Mouse (Mus musculus): ENCODE results near the gene Mfsd11. TPM values are rescaled to one million over a fixed set of nuclear protein-coding genes. Genes with fewer than 3 reads are reported as not detected.

The Mfsd11 gene
- polyA plus RNA-seq, 1 experiment from 2014 or later = 21.4 TPM

GRCm38 (mm10) chr11:116849587-116849986, 2.7 kb upstream of the Mfsd11 start:
- Histone ChIP-seq H3K9ac (ENCODE audit: low read depth, low read length) (no peak overlapping the region), H3K9me3 (ENCODE audit: control insufficient read depth, low read length) (no peaks in the 10 kb centered on the region), H3K36me3 (ENCODE audit: control insufficient read depth, insufficient read depth, low read length) (peaks cover 21% of the 10 kb centered on the region), H3K4me3 (ENCODE audit: low read depth, low read length) (0 out of 2 replicates have a peak overlapping the region, but pooled peaks have one; percentile 17), H3K27ac (ENCODE audit: low read depth, low read length) (no peak overlapping the region), H3K4me2 (peak overlapping the region; percentile 41), H3K4me1 (replicated peaks; ENCODE audit: control insufficient read depth, insufficient read depth, low read length) (peaks cover 15% of the 10 kb centered on the region), H3K27me3 (replicated peaks; ENCODE audit: control insufficient read depth, insufficient read depth, low read length) (no peaks in the 10 kb centered on the region)
- no peak for ATAC-seq (replicated peaks; ENCODE audit: low FRiP score)
- no peak for DNase-seq (ENCODE audit: low spot score)

- 41% methylated on average over 4 of the region's 4 CpGs for WGBS
- H3K27ac ChIP-seq (ENCODE audit: low read depth, low read length) = no peak overlapping the region
Measured at GRCm38 (mm10) chr11:116850085-116850484, 2.2 kb upstream of the Mfsd11 start.

DNA sequence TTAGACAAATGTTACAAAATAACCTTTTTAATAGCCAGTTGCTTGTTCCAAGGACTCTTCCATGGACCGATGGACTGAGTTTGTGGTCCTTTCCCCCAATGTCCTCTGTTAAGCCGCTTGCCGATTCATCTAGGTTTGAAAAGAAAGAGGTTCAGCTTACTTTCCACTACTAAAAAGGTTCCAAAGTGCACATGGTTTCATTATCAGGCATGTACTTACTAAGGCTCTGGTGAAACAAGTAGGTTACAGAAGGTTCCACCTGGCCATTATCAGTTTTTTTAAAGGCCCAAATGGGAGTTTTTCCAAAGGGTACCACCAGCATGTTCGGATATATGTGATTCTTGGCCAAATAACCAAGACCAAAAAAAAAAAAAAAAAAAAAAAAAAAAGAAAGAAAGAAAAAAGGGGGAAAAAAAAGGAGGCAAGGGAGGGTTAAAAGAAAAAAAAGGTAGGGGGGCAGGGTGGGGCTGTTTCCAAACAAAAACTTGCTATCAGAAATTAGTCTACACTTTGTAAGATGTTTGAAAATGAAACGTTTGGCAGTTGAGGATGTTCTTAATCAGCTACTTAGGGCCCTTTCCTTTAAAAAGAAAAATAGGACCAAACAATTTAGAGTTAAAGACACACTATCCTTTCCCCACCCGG, 1.3 kb upstream of the Mfsd11 start:
- peaks cover 17% of the 10 kb centered on the region for H3K4me1 ChIP-seq (replicated peaks; ENCODE audit: control insufficient read depth, insufficient read depth, low read length)
- no peak for ATAC-seq (replicated peaks; ENCODE audit: low FRiP score)
- H3K27me3 ChIP-seq (replicated peaks; ENCODE audit: control insufficient read depth, insufficient read depth, low read length) = no peaks in the 10 kb centered on the region
- WGBS = 27% methylated on average over 6 of the region's 6 CpGs
- peaks cover 18% of the 10 kb centered on the region for H3K36me3 ChIP-seq (ENCODE audit: control insufficient read depth, insufficient read depth, low read length)
- peak overlapping the region; percentile 100 for H3K9ac ChIP-seq (ENCODE audit: low read depth, low read length)
- peak overlapping the region; percentile 100 for H3K4me3 ChIP-seq (ENCODE audit: low read depth, low read length)
- H3K9me3 ChIP-seq (ENCODE audit: control insufficient read depth, low read length) = no peaks in the 10 kb centered on the region
- H3K27ac ChIP-seq (ENCODE audit: low read depth, low read length) = peak overlapping the region; percentile 100
- no peak for DNase-seq (ENCODE audit: low spot score)
- H3K4me2 ChIP-seq = peak overlapping the region; percentile 88

More at GRCm38 (mm10) chr11:116850085-116850484, 2.2 kb upstream of the Mfsd11 start:
- Histone ChIP-seq H3K27me3 (replicated peaks; ENCODE audit: control insufficient read depth, insufficient read depth, low read length) (no peaks in the 10 kb centered on the region), H3K4me3 (ENCODE audit: low read depth, low read length) (peak overlapping the region; percentile 100), H3K4me2 (peak overlapping the region; percentile 88), H3K4me1 (replicated peaks; ENCODE audit: control insufficient read depth, insufficient read depth, low read length) (peaks cover 17% of the 10 kb centered on the region), H3K36me3 (ENCODE audit: control insufficient read depth, insufficient read depth, low read length) (peaks cover 21% of the 10 kb centered on the region), H3K9ac (ENCODE audit: low read depth, low read length) (peak overlapping the region; percentile 51; the same call in 1 of the 2 replicates), H3K9me3 (ENCODE audit: control insufficient read depth, low read length) (no peaks in the 10 kb centered on the region)
- no peak for DNase-seq (ENCODE audit: low spot score)
- no peak for ATAC-seq (replicated peaks; ENCODE audit: low FRiP score)

DNA sequence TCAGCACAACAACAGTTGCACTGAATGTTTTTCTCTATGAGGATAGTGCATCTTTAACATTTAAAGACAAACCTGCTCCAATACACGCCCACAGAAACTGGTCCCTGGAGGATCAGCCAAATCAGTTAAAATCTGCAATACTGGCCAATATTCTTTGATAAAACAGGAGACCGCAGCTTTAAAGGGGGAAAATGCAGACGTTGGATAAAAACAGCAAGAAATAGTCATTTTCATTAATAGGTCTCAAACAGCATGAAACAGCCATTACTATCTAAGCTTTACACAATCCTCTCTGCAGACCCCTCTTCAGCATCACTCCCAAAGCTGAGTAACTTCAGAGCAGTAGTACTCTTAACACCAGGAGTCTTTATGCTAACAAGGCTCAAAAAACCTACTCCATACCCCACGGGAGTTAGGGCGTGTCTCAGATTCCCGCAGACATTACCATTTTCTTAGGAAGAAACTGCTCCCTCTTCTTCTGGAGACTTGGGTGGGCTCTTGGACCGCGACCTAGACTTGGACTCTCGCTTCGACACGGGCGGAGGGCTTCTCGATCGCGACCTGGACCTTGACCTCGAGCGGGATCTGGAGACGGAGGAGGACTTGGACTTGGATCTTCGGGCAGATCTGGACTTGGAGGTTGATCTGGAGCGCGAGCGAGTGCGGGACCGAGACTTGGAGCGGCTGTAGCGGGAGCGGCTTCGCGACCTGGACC, 507 bp upstream of the Mfsd11 start:
- H3K9ac ChIP-seq (ENCODE audit: low read depth, low read length) = peak overlapping the region; percentile 100
- no peaks in the 10 kb centered on the region for H3K27me3 ChIP-seq (replicated peaks; ENCODE audit: control insufficient read depth, insufficient read depth, low read length)
- H3K9me3 ChIP-seq (ENCODE audit: control insufficient read depth, low read length) = no peaks in the 10 kb centered on the region
- no peak for ATAC-seq (replicated peaks; ENCODE audit: low FRiP score)
- peak overlapping the region; percentile 88 for H3K4me2 ChIP-seq
- H3K4me3 ChIP-seq (ENCODE audit: low read depth, low read length) = peak overlapping the region; percentile 100
- under 1% methylated on average over 29 of the region's 29 CpGs for WGBS
- DNase-seq (ENCODE audit: low spot score) = no peak
- H3K4me1 ChIP-seq (replicated peaks; ENCODE audit: control insufficient read depth, insufficient read depth, low read length) = peaks cover 17% of the 10 kb centered on the region
- peak overlapping the region; percentile 100 for H3K27ac ChIP-seq (ENCODE audit: low read depth, low read length)
- peaks cover 18% of the 10 kb centered on the region for H3K36me3 ChIP-seq (ENCODE audit: control insufficient read depth, insufficient read depth, low read length)

GRCm38 (mm10) chr11:116852891-116853511, 761 bp downstream of the Mfsd11 start, which contains the start of gene Srsf2:
TSS of gene Srsf2 (minus strand) at chr11:116853094.
- peak; percentile 98 for DNase-seq (ENCODE audit: low spot score)
- under 1% methylated on average over 74 of the region's 74 CpGs for WGBS

GRCm38 (mm10) chr11:116853512-116853928, 1.3 kb downstream of the Mfsd11 start:
- H3K27ac ChIP-seq (ENCODE audit: low read depth, low read length) = peak overlapping the region; percentile 100
- H3K4me2 ChIP-seq = peak overlapping the region; percentile 88
- H3K4me1 ChIP-seq (replicated peaks; ENCODE audit: control insufficient read depth, insufficient read depth, low read length) = peaks cover 17% of the 10 kb centered on the region
- H3K4me3 ChIP-seq (ENCODE audit: low read depth, low read length) = peak overlapping the region; percentile 100
- peaks cover 16% of the 10 kb centered on the region for H3K36me3 ChIP-seq (ENCODE audit: control insufficient read depth, insufficient read depth, low read length)
- no peaks in the 10 kb centered on the region for H3K9me3 ChIP-seq (ENCODE audit: control insufficient read depth, low read length)
- WGBS = under 1% methylated on average over 36 of the region's 36 CpGs
- no peaks in the 10 kb centered on the region for H3K27me3 ChIP-seq (replicated peaks; ENCODE audit: control insufficient read depth, insufficient read depth, low read length)
- ATAC-seq (replicated peaks; ENCODE audit: low FRiP score) (peak; percentile 86), DNase-seq (ENCODE audit: low spot score) (no peak)
- H3K9ac ChIP-seq (ENCODE audit: low read depth, low read length) = peak overlapping the region; percentile 100

More at GRCm38 (mm10) chr11:116852891-116853511, 761 bp downstream of the Mfsd11 start, which contains the start of gene Srsf2:
- Histone ChIP-seq H3K27me3 (replicated peaks; ENCODE audit: control insufficient read depth, insufficient read depth, low read length) (no peaks in the 10 kb centered on the region), H3K9ac (ENCODE audit: low read depth, low read length) (peak within 1 kb of the TSS; percentile 100), H3K9me3 (ENCODE audit: control insufficient read depth, low read length) (no peaks in the 10 kb centered on the region), H3K36me3 (ENCODE audit: control insufficient read depth, insufficient read depth, low read length) (peaks cover 18% of the 10 kb centered on the region), H3K27ac (ENCODE audit: low read depth, low read length) (peak within 1 kb of the TSS; percentile 100), H3K4me3 (ENCODE audit: low read depth, low read length) (peak within 1 kb of the TSS; percentile 100), H3K4me2 (peak within 1 kb of the TSS; percentile 88), H3K4me1 (replicated peaks; ENCODE audit: control insufficient read depth, insufficient read depth, low read length) (peaks cover 17% of the 10 kb centered on the region)
- ATAC-seq (replicated peaks; ENCODE audit: low FRiP score) = peak; percentile 86

- DNase-seq (ENCODE audit: low spot score) (no peak), ATAC-seq (replicated peaks; ENCODE audit: low FRiP score) (no peak)
- H3K4me2 ChIP-seq = peak overlapping the region; percentile 88
- H3K36me3 ChIP-seq (ENCODE audit: control insufficient read depth, insufficient read depth, low read length) = peaks cover 12% of the 10 kb centered on the region
- 29% methylated on average over 10 of the region's 10 CpGs for WGBS
- H3K27ac ChIP-seq (ENCODE audit: low read depth, low read length) = no peak overlapping the region
- peaks cover 17% of the 10 kb centered on the region for H3K4me1 ChIP-seq (replicated peaks; ENCODE audit: control insufficient read depth, insufficient read depth, low read length)
- H3K9me3 ChIP-seq (ENCODE audit: control insufficient read depth, low read length) = no peaks in the 10 kb centered on the region
- peak overlapping the region; percentile 100 for H3K9ac ChIP-seq (ENCODE audit: low read depth, low read length)
- H3K27me3 ChIP-seq (replicated peaks; ENCODE audit: control insufficient read depth, insufficient read depth, low read length) = no peaks in the 10 kb centered on the region
- H3K4me3 ChIP-seq (ENCODE audit: low read depth, low read length) = peak overlapping the region; percentile 100
Measured at GRCm38 (mm10) chr11:116854279-116854678, 2.0 kb downstream of the Mfsd11 start.

DNA sequence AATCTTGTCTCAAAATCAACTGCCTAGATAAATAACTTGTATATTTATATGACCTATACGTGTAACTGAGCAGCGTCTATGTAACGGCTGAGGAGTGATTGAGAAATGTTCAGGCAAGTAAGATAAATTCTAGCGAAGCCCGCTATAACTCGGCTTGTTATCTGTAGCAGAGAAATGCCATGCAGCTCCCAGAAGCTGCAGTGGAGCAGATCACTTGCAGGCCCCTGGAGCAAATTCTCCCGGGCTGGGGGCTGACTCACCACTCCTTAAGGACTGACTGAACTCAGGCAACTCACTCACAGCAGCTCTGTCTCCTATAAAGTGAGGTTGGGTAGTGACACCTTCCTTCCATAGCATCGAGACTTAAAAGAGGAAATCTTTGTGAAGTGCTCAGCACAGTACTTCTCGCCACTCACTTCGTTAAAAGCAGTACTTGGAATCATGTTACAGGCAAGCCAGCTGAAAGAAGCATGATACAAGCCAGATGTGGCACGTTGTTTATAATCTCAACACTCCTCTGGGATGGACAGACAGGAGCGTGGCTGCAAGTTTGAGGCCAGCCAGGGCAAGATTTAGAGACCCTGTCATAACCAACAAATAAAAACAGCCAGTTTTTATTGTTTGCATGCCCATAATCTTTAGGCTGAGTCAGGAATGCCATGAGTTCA, 5.1 kb downstream of the Mfsd11 start:
- no peaks in the 10 kb centered on the region for H3K9me3 ChIP-seq (ENCODE audit: control insufficient read depth, low read length)
- 55% methylated on average over 12 of the region's 12 CpGs for WGBS
- H3K4me1 ChIP-seq (replicated peaks; ENCODE audit: control insufficient read depth, insufficient read depth, low read length) = peaks cover 10% of the 10 kb centered on the region
- no peak overlapping the region for H3K27ac ChIP-seq (ENCODE audit: low read depth, low read length)
- ATAC-seq (replicated peaks; ENCODE audit: low FRiP score) = no peak
- H3K27me3 ChIP-seq (replicated peaks; ENCODE audit: control insufficient read depth, insufficient read depth, low read length) = no peaks in the 10 kb centered on the region
- no peak overlapping the region for H3K4me3 ChIP-seq (ENCODE audit: low read depth, low read length)
- no peak overlapping the region for H3K4me2 ChIP-seq
- DNase-seq (ENCODE audit: low spot score) = no peak
- no peak overlapping the region for H3K9ac ChIP-seq (ENCODE audit: low read depth, low read length)
- peaks cover 2% of the 10 kb centered on the region; the same call in 1 of the 2 replicates for H3K36me3 ChIP-seq (ENCODE audit: control insufficient read depth, insufficient read depth, low read length)

Data from liver, embryonic 11.5 days (tissue).